Mouse (Mus musculus) brain, embryonic 14.5 days (tissue): ENCODE data around the gene 5031439G07Rik.

Experiments
- CTCF ChIP-seq: fragments of 200-500 bp; IDR thresholded peaks from 2 replicates; pipeline ENCODE4 v1.5.1; 2012; ENCODE audit warnings: inconsistent platforms, mild to moderate bottlenecking, moderate library complexity, borderline replicate concordance; ENCODE audit not compliant: insufficient read depth, insufficient read length; ENCODE audit errors: extremely low read depth
- POLR2A ChIP-seq: fragments of 200-500 bp; IDR thresholded peaks from 2 replicates; pipeline ENCODE4 v1.6.1; 2012; ENCODE audit warnings: mild to moderate bottlenecking, inconsistent platforms, borderline replicate concordance; ENCODE audit not compliant: poor library complexity, insufficient read depth, insufficient read length, severe bottlenecking; ENCODE audit errors: extremely low read depth

- TF ChIP-seq POLR2A, result no peak
- TF ChIP-seq CTCF, result no peak
These were observed 21.3 kb upstream of the 5031439G07Rik start for GRCm38 (mm10) chr15:85009666-85010065.
